Mouse (Mus musculus): Measurements from ENCODE around the gene Ethe1.
"Not testable (repeated sequence)": the region's sequence is repeated elsewhere in the genome, so short reads cannot be mapped to it uniquely, and the experiment has no call there.

Ethe1 gene

DNA sequence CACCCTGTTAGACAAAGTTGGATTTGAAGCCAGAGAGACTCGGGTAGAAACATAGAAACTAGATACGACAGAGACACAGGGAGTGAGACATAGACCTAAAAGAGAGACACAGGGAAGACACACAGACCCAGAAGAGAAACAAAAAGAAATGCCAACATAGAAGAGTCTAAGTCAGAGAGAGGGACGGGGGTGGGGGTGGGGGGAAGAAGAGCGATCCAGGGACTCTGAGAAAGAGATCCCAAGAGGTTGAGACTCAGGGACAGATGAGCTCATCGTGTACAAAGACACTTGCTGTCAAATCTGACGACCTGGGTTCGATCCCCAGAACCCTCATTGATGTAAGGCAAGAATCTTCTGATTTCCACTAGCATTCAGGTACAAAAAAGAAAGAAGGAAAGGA lies 24.4 kb downstream of the Ethe1 start:
- DNase-seq (ENCODE audit: low spot score in 2 of 2): no peak

DNA sequence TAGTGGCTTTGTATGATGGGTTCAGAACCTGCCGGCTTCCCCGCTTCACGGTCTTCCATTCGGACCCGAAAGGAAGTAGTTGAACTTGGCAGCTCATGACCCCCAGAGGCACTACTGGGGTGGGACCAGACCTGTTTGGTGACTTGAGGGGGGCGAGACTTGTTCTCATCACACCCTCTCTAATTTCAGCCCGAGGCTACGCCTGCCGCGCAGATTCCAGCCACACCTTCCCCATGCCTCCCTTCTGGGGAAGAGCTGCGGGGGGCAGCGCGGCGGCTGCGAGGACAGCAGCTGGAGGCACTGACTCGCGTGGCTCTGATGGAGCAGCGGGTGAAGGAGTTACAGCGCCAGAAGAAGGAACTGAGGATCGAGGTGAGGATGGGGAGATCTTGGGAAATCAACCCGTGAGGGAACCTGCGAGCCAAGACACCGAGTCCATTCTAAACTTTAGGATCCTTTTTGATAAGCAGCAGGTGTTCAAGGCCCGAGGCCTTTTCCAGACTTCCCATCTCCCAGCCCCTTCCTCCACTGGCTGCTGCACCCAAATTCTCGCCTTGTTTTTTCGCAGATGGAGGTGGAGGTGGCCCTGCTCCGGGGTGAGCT lies 25.1 kb downstream of the Ethe1 start:
- no peak for DNase-seq (ENCODE audit: low spot score in 2 of 2)

DNA sequence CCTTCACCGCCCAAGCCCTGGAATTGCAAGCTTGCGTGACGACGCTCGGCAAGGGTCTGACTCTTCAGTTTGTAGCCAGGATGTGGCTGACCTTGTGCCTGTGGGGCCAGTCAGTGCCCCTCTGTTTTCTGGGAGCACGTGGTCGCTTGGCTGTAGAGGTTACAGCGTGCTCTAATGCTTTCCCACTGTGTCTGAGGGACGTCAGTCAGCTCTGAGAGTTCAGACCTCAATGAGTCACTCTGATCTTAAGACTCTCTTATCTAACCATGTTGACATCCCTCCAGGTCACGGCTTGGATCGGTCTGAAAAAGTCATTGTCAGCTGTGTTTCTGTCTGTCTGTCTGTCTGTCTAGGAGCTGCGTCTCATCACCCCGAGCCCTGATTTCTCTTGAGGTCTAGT lies 27.5 kb downstream of the Ethe1 start:
- DNase-seq (ENCODE audit: low spot score in 2 of 2): no peak

DNA sequence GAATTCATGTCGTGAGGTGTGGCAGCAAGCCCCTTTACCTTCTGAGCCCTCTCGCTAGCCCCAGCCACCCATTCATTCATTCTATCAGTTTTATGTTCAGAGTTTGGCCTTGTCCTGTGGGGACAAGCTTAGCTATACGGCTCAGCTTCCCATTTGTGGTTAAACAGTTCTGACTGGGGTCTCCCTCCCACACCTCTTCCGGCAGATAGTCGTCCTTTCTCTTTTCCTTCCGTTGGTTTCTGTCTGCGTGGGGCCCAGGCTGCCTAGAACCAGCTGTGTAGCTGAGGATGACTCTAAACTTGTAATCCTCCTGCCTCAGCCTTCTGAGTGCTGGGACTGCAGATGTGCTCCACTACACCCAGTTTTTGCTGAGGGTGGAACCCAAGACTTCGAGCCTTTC lies 30.4 kb downstream of the Ethe1 start:
- DNase-seq (ENCODE audit: low spot score in 2 of 2): no peak

DNA sequence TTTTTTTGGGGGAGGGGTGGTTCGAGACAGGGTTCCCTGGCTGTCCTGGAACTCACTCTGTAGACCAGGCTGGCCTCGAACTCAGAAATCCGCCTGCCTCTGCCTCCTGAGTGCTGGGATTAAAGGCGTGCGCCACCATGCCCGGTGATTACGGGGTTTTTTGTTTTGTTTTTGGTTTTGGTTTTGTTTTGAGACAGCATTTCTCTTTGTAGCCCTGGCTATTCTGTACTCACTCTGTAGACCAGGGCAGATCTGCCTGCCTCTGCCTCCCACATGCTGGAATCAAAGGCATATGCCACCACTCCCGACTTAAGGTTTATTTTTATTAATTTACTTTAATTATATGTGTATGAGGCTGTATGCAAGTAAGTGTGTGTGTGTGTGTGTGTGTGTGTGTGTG lies 31.0 kb downstream of the Ethe1 start:
- DNase-seq (ENCODE audit: low spot score in 2 of 2): not testable (repeated sequence)

DNA sequence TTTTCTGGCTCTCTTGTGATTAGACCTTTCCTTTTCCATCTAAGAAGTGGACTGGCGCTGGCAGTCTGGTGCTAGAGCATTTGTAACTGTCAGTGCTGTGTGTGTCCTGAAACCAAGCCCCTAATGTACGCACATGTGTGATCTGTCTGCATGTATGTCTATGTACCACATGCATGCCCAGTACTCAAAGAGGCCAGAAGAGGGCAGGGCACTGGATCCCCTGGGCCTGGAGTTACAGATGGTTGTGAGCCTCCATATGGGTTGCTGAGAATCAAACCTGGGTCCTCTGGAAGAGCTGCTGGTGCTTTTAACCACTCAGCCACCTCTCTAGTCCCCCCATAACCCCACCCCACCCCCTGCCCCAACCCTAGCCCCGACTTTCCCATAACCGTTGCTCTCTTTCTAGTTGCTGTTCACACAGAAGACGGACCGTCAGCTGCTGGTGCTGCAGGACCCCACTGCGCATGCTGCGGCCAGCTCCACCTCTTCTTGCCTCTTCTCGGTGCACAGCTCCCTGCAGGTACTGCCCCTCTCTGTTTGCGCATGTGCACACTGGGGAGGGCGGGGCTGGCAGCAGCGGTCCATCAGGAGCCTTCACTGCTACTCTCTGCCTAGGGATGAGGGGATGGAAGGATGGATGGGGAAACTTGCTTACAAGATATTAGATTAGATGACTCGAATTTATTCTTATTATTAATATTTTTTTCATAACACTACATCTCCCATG lies 32.5 kb downstream of the Ethe1 start:
- no peak for DNase-seq (ENCODE audit: low spot score in 2 of 2)

DNA sequence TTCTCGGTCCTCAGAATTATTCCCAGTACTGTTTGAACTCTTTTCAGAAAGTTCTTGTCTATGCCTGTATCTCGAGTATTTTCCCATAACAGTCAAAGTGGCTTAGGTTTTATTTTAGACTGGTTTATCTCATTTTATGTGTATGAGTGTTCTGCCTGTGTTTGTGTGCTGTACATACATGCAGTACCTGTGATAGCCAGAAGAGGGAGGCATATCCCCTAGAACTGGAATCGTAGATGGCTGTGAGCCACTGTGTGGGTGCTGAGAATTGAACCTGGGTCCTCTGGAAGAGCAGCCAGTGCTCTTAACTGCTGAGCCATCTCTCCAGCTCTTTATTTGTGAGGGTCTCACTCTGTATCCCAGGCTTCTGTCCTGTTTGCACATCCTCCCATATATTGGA lies 33.9 kb downstream of the Ethe1 start:
- DNase-seq (ENCODE audit: low spot score in 2 of 2): no peak

DNA sequence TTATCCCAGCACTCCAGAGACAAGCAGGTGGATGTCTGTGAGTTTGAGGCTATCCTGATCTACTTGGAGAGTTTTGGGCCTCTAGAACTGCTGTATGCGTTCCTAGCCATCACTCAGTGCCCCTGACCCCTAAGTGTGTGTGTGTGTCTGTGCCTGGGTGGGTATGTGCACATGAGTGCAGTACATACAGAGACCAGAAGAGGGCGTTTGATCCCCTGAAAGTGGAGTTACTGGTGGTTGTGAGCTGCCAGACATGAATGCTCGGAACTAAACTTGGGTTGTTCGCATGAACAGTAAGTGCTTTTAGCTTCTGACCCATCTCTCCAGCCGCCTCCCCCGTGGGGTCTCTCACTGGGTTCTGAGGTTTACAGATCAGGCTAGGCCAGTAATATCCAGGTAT lies 35.6 kb downstream of the Ethe1 start:
- DNase-seq (ENCODE audit: low spot score in 2 of 2): no peak

DNA sequence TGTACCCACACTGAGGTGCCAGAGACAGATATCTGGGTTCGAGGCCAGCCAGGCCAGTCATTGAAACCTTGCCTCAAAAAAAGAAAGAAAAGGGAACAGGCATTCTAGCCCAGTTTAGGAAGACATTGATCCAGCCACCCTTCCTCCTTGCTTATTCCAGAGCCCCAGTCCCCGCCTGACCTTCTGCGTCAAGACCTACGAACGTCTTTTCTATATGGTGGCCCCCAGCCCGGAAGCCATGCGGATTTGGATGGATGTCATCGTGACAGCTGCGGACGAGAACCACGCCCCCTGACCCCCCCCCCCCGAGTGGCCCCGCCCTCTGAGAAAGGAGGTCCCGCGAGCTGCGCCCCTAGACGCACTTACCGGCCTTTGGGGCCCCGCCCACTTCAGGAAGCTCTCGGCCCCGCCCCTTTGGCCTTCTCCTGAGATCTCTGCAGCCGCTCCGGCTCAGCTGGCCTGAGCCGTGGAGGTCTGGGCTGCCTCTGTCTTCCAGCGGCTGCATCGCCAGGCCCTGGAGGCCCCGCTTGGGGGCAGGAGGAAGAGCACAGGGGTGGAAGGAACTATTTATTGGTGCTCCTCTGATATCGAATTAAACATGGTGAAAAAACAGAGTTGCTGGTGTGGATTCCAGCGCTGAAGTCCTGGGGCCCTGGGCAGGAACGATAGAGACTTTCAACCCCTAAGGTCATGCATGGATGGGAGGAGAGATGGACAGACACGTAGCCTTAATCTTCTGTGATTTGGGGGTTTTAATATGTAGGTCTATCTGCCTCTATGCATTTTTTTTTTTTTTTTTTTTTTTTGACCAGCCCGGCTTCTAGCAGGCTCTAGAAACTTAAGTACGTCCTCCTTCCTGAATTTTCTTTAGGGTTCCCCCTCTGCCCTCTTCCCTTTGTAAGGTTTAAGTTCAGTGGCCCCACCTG lies 41.6 kb downstream of the Ethe1 start:
- peak; percentile 69 to 88 for DNase-seq (ENCODE audit: low spot score in 2 of 2)

DNA sequence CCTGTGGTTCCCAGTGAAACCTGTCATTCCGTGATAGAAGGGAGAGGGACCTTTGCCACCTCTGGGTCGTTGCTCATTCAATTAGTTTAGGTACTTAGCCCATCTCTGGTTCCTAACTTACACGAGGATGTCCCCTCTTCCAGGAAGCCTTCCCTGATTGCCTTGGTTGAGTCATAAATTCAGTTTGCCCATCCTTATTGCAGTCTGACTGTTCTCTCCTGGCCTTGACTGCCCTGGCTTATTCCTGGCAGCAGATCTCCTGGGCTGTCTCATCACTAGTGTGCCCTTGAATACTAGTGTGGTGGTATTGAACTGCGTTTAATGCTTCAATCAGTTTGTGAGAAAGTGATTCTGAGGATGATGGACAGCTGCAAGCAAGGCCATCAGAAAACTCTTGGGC lies 42.3 kb downstream of the Ethe1 start:
- no peak for DNase-seq (ENCODE audit: low spot score in 2 of 2)

DNA sequence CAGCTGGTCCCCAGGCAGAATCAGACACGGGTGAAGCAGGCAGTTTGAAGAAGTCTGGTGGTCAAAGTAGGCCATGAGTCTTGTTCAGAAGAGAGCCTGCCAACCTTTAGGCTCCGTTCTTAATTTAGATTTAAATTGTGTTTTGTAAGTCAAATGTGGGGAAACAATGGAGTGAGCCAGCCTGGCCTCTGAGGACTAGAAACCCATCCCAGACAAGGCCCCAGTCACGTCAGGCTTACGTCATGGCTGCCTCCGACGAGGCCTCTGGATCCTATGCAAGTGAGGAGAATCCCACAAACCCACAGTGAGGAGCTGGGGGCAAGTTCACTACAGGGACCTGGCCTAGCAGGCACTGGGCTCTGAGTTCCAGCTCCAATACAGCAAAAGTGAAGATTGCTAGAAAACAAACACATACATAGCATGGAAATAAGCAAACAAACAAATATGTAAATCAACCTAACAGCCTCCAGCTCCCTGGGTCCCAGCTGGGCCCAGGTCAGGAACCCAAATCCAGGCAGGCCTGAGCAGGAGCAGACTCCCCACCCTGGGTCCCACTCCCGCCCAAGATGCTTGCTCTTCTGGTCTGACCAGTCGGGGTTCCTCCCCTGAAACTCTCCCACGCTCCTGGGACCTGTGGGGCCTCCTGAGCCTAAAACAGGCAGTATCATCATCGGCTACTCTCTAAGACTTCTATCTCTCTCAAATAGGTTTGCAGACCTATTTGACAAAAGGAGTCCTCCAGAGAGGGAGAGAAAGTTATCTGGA lies 43.0 kb downstream of the Ethe1 start:
- peak; percentile 68 to 73 for DNase-seq (ENCODE audit: low spot score in 2 of 2)

DNA sequence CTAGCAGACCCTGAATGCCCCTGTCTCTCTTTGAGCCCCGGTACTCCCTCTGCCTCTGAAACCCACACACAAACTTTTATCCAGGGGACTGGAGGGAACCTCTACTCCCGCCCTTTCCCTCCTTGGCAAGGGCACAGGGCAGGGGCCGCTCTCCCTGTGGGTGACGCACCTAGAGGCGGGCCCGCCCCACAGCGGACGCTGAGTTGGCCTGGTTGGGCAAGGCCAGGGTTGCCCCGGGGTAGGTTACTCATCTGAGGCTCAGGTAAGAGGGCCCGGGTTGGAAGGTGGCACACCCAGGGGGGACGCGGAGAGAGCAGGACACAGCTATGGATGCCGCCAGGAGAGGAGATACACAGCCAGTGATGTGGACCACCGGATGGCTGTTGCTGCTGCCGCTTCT lies 48.9 kb downstream of the Ethe1 start, which contains the start of gene Lypd3:
Gene Lypd3 (plus strand): TSS at position 287 of the 400 bp plus-strand sequence.
- peak; percentile 62 to 67 for DNase-seq (ENCODE audit: low spot score in 2 of 2)

DNA sequence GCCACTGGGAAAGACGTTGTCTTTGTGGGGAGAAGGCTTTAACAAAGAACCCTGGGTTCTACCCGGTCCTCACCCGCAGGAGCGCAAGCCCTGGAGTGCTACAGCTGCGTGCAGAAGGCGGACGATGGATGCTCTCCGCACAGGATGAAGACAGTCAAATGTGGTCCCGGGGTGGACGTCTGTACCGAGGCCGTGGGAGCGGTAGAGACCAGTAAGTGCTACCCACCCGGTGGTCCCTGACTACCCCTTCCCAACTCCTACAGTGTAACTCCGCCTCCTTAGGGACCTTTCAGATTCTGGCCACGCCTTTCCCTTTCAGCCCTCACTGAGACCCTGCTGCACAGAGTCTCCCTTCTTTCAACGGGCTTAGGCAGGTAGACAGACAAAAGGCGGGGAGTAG lies 49.7 kb downstream of the Ethe1 start:
- no peak for DNase-seq (ENCODE audit: low spot score in 2 of 2)

DNA sequence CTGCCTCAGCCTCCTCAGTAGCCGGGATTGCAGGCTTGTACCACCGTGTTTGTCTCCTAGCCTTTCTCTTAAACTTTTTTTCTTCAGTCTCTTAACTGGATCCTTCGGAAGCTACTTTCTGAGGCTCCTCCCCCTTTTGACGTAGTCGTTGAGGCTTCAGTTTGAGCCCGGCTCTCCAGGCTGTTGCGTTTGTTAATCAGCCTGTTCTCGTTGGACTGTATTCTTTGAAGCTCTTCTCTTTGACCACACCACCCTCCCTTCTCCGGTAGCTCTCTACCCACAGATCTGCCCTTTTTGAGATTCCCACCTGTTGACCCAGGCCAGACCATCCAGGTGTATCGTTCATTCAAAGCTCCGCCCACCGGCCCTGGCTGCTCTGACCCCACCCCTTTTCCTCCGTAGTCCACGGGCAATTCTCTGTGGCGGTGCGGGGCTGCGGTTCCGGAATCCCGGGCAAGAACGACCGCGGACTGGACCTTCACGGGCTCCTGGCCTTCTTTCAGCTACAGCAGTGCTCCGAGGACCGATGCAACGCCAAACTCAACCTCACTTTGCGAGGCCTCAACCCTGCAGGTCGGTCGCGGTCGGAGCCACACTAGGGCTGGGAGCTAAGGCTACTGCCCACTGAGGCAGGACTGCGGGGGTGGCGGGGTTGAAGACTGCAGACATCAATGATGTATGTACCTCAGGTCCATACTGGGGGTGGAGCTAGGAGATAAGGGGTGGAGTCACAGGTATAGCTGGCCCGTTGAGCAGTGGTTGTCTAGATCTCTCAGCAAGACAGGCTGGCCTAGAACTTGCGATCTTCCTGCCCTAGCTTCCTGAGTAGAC lies 50.9 kb downstream of the Ethe1 start:
- DNase-seq (ENCODE audit: low spot score in 2 of 2): peak; percentile 16 to 39

DNA sequence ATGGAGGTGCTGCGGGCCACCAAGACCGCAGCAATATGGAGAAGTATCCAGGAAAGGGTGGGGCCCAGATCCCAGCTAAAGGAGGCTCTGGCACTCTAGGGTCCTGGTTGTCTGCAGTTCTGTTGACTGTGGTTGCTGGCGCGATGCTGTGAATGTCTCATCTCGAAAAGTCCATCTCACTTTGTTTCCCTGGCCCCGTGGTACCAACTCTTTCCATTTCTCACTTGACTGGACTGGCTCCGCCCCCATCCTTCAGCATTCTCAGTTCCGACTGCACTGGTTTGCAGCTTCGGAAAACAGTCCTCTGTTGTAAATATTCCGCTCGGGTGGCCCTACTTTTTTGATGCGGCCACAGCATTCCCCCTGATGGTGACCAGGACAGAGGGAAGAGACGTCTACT lies 53.1 kb downstream of the Ethe1 start:
- no peak for DNase-seq (ENCODE audit: low spot score in 2 of 2)

DNA sequence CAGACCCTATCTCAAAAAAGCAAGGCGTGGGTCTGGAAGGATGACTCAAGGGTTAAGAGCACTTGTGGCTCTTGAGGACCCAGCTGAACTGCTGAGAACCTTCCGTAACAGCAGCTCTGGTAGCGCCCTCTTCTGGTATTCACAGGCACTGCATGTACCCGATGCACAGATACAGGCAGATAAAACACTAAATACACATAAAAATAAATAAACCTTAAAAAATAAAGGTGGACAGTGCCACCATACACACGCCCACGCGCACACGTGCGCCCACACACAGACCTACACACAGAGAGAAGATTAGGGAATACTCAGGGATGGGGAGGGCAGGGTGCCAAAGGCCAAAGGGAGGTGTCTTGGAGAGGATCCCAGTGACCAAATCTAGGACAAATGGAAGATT lies 55.1 kb downstream of the Ethe1 start:
- DNase-seq (ENCODE audit: low spot score in 2 of 2): peak; percentile 40 to 41

DNA sequence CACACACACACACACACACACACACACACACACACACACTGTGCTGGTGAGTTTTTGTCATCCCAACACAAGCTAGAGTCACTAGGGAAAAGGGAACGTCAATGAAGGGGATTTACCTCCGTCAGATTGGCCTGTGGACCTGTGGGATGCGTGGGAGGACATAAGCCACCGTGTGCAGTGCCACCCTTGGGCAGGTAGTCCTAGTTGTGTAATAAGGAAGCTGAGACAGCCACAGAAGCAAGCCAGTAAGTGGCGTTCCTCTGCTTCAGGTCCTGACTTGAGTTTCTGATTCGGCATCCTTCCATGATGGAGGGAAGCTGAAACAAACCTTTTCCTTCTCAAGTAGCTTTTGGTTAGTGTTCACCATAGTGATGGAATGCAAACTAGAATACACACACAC lies 57.1 kb downstream of the Ethe1 start:
- no peak for DNase-seq (ENCODE audit: low spot score in 2 of 2)

DNA sequence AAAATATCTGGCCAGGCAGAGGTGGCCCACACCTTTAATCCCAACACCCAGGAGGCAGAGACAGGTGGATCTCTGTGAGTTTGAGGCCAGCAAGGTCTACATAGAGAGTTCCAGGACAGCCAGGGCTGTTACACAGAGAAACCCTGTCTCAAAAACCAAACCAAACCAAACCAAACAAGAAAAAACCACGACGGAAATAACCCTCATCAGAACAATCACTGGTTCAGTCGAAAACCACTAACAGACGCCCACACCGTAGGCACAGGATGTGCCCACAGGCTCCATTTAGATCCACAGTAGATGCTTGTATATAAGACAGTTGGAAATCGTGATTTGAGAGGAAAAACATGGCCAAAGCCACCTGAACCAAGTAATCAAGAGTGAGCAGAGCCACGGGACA lies 57.7 kb downstream of the Ethe1 start:
- no peak for DNase-seq (ENCODE audit: low spot score in 2 of 2)

DNA sequence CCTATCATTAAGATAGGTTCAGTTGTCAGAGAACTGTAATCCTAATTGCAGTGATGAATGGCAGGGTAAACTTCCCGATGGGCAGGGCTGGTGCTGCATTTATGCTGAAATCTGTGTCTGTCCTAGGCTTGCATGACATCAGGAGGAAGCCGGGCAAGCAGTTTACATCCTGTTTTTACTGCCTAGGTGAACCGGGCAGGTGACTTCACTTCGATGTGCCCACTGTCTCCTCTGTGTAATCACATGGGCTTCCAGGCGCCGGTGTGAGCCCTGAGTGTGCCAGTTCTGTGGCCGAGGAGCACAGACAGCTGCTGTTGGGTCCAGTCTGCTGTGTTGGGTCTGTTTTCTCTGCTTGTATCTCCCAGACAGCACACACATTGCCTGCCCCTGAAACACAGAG lies 59.1 kb downstream of the Ethe1 start:
- peak in 1 of 2 experiments; percentile 9 for DNase-seq (ENCODE audit: low spot score in 2 of 2)

DNA sequence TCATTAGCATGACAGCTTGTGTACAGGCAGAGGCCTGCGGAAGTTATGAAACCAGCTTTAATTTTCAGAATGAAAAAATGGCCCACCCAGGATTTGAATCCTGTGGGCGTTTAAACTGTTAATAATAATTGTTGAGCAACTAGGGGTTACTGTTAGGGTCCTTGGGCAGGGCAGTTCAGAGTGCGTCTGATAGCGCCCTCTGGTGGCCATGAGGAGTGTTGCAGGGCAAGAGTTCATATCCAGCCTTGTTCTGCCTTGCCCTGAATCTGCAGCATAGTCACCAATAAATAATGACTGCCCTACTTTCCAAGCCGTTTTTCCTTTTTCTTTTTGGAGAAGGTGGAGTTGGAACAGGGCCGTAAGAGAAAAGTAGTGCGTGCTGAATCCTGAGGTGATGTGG lies 66.3 kb downstream of the Ethe1 start:
- peak; percentile 53 to 59 for DNase-seq (ENCODE audit: low spot score in 2 of 2)
